Mouse (Mus musculus): ENCODE data around the gene Zfp942. TPM values are rescaled to one million over a fixed set of nuclear protein-coding genes. Genes with fewer than 3 reads are reported as not detected.

Zfp942 gene
- 29.7 TPM for total RNA-seq (2023)

DNA sequence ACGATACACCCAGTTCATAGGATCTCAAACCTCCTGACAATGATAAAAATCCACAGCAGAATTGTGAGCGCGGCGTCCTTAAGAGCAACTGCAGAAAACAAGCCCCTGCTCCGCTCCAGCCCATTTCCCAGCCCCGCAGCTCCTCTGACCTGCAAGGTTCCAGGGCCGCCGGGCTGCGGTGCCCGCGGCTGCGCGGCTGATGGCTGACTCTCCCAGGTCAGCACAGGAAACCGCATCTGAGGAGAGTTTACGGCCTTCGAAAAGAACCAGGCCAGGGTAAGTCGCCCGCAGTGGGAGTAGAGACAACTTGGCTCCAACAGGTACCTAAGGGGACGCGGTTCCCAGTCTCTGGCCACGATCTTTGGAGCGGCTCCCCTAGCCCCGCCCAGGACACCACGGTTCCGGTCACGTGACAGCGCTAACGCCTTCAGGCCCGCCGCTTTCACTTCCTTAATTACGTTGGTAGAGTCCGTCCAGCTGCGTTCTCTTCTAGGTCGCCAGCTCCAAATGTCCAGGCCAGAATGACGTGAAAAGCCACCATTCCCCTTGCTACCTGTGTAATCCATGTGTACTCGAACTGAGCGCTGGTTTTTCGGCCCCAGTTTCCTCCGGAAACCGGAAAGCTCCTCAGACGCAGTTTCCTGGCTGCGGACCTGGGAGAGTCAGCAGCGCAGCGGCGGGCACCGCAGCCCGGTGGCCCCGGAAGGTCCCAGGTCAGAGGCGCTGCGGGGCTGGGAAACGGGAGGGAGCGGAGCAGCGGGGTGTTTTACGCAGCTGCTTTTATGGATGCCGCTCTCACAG, at the start of gene Zfp942, which contains the start of gene Zfp943:
Gene Zfp942, minus strand, starts transcription at position 358 of the 801 bp plus-strand sequence.
Gene Zfp943, plus strand, starts transcription at position 446 of the 801 bp plus-strand sequence.

DNA sequence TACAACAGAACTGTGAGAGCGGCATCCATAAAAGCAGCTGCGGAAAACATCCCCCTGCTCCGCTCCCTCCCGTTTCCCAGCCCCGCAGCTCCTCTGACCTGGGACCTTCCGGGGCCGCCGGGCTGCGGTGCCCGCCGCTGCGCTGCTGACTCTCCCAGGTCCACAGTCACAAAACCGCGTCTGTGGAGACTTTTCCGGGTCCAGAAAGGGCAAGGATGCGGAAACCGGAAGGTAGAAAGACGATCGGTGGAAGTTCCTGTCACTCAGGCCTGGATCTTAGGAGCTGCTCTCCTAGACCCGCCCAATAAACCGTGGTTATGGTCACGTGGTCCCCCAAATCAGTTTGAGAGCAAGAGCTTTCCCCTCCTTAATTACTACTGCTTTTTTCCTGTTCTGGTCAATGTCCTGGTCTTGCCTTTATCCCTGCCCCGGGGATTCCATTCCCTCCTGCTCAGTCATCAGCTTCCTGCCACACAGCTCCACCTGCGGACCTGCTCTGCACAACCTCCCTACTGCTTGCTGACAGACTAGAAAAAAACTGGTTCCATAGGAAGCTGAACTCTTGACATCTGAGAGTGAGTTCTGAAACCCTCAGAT, 52.7 kb downstream of the Zfp942 start, which contains the start of gene Zfp995:
Gene Zfp995, minus strand, starts transcription at position 471 of the 597 bp plus-strand sequence.

Other genes starting within 250 kb of the Zfp942 start
- gene Zfp229, start 231.7 kb downstream of the Zfp942 start, total RNA-seq (2023) = 0.50 TPM
- 0.70 TPM for gene Zfp820, start 116.7 kb downstream of the Zfp942 start, total RNA-seq (2023)
- 11.4 TPM for gene Zfp995, start 52.5 kb downstream of the Zfp942 start, total RNA-seq (2023)
- 22.4 TPM for gene Zfp943, start 88 bp upstream of the Zfp942 start, total RNA-seq (2023)
- 0.59 TPM for gene Zfp947, start 203.7 kb upstream of the Zfp942 start, total RNA-seq (2023)